Mouse (Mus musculus): Measurements from ENCODE around the gene Wasl.

The Wasl gene

GRCm38 (mm10) chr6:24664867-24665458 lies at the start of gene Wasl:
TSS of gene Wasl (minus strand) at chr6:24665009.
- DNase-seq (ENCODE audit: low spot score) = peak; percentile 98

- no peak for DNase-seq (ENCODE audit: low spot score)
Observed at GRCm38 (mm10) chr6:24707499-24707898, 42.7 kb upstream of the Wasl start.

GRCm38 (mm10) chr6:24707090-24707489 lies 42.3 kb upstream of the Wasl start:
- DNase-seq (ENCODE audit: low spot score) = no peak

- no peak for DNase-seq (ENCODE audit: low spot score)
Observed at GRCm38 (mm10) chr6:24697216-24697615, 32.4 kb upstream of the Wasl start.

DNA sequence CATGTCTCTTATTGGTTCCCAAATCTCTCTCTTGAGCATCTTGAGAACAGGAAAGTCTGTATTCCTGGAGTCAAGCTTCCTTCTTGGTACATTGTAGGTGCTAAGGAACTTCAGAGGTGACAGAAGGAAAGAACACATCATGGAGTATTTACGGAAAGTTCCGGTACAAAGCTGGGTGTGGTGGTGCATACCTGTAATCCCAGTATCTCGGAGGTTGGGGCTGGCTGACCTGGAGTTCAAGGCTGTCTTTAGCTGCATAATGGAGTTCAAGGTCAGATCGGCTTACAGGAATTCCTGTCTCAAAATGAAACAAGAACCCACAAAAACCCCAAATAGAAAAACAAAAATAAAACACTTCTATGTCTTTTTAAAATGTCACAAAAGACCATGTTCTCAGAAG lies 31.3 kb upstream of the Wasl start:
- DNase-seq (ENCODE audit: low spot score) = no peak

- no peak for DNase-seq (ENCODE audit: low spot score)
Observed at GRCm38 (mm10) chr6:24694455-24695410, 29.9 kb upstream of the Wasl start.

DNA sequence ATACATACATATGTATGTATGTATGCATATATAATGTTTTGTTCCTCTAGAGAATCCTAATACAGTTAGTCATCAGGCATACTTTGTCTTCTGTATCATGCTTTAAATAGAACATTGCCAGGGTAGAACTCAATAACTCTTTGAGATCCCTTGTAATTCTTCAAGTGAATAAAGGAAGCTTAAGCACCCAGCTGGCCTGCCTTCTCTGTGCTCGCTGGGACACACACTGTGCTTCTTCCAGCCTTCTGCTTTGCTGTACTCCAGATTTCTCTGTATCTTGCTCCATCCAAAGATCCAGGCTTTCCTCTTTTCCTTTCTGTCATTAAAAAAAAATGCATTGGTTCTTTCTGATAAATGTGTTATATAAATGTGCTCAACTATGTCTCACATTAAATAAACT lies 23.1 kb upstream of the Wasl start:
- no peak for DNase-seq (ENCODE audit: low spot score)

DNA sequence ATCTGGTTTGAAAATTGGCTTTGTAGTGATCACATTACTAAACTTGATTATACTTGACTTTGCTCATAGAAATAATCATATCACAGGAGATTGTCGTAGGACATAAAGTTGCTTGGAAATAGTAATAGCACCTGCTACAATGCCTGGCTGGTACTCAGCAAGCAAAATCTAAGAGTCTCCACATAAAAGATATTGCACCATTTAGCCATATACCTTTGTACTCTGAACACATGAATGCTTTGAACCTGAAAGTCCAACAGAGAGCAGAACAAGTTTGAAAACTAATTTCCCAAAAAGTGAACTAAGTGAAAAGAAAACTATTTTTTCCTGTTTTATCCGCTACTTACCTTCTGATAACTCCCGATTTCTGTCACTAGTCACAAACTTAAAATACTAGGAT lies 18.3 kb upstream of the Wasl start:
- DNase-seq (ENCODE audit: low spot score) = no peak

GRCm38 (mm10) chr6:24667829-24668228 lies 3.0 kb upstream of the Wasl start:
- DNase-seq (ENCODE audit: low spot score) = no peak

- no peak for DNase-seq (ENCODE audit: low spot score)
Observed at GRCm38 (mm10) chr6:24666248-24666647, 1.4 kb upstream of the Wasl start.

GRCm38 (mm10) chr6:24664133-24664866 lies 509 bp downstream of the Wasl start:
- peak; percentile 37 for DNase-seq (ENCODE audit: low spot score)

GRCm38 (mm10) chr6:24663196-24664132 lies 1.3 kb downstream of the Wasl start:
- DNase-seq (ENCODE audit: low spot score) = peak; percentile 15

DNA sequence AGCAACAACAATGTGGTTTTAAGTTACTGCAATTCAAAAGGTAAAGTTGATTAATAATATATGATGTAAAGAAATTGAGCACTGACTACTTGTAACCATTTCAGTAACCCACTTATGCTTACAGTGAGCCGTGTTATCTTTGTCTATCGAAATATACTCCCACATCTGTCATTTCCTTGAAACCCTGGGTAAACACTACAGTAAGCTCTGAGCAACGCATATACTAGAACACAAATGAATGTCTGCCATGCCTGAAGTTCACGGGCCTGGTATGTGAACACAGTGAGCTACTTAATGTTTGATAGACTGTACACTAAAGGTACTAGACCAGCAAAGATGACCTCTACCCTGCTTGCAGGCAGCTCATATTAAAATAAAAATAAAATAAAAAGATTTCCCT lies 2.3 kb downstream of the Wasl start:
- DNase-seq (ENCODE audit: low spot score) = no peak

DNA sequence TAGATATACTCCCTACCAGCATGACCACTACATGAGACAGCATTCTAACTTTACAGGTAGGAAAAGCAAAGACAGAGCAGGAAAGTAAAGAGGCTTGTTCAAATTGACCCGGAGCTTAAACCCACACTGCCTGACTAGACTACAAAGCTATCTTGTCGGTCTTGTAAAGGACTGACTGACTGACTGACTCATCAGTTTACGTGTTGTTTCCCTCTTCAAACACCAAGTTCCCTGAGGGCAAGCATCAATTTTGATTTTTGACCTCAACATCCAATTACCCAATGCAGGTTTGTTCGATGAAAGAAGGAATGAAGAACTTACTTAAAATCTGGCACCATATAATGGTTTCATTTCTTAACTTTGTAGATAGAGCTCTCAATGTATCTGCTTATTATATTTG lies 2.9 kb downstream of the Wasl start:
- DNase-seq (ENCODE audit: low spot score) = no peak

DNA sequence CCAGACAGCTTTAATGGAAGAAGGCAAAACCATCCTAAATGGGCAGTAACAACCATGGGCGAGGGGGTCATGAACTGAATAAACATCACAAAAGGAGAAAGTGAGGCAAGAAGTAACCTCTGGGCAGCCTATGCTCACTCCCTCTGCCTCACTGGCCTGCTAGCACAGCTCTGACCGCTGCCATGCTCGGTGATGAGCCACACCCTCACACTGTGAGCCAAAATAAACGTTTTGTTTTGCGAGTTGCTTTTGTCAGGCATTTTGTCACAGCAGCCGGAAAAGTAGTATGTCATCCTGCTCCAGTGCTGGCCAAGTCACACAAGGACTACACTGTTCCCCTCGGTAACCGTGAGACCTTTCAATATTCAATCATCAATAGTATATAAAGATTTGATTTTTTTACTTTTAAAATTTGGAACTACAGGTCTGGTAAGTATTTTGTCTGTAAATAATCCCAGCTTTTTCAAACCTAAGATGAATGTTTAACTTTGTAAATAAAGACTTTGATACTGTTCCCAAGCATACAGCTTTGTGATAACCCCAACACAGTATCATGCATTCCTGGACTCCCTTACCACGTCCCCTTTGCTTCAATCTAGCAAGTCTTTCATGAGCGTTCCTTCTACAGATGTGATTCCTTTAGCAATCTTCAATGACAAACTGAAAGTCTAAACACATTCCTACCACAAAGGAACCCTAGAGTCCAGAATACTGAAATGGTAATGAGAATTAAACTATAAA lies 7.0 kb downstream of the Wasl start:
- DNase-seq (ENCODE audit: low spot score) = no peak

GRCm38 (mm10) chr6:24656094-24656493 lies 8.7 kb downstream of the Wasl start:
- DNase-seq (ENCODE audit: low spot score) = no peak

- no peak for DNase-seq (ENCODE audit: low spot score)
Observed at GRCm38 (mm10) chr6:24651538-24651937, 13.3 kb downstream of the Wasl start.

- DNase-seq (ENCODE audit: low spot score) = no peak
Observed at GRCm38 (mm10) chr6:24650719-24651118, 14.1 kb downstream of the Wasl start.

GRCm38 (mm10) chr6:24648403-24648802 lies 16.4 kb downstream of the Wasl start:
- no peak for DNase-seq (ENCODE audit: low spot score)

DNA sequence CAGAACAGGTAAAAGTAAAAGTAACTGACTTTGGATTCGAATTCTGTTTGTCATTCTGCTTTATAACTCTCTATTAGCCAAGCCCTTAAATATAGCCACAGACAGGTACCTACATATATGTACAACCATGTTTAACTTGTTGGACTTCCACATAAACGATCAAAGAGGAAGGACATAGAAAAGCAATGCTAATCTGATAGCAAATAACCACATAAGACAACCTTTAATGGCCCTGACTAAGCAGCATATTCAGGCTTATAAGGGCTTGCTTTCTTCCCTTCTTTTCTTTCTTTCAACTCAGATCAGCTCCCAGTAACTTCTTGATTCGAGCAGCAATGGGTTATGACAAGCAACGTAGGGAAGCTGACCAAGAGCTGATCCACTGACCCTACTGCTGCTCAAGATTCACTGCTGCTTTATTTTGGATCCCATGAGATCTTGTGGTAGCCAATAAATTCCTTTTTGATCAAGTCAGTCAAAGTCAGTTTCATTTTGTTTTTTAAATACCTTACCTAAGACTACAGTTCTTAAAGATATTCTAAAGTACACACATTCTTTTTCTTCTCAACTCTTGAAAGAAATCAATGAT lies 17.6 kb downstream of the Wasl start:
- DNase-seq (ENCODE audit: low spot score) = no peak

All from spleen, adult 12 weeks (tissue).